Comparison of ENCODE assay signal across 26 mouse cellular contexts in the genomic region with DNA sequence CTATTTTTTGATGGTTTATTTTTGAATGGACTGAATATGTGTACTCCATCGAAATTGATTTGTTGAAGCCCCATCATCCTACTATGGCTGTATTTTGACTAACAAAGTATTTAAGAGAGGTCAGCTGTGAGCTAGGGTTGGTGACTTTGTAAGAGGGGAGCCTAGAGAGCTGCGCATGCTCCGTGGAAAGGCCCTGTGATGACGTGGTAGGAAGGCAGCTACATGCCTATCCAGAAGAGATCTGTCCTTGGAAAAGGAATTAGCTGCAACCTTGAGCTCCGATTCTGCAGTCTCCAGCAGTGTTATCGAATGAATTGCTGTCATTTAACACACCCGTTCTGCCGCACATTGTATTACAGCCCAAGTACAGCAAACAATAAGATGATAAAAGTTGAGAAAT.
DNase-seq lines count a peak whose midpoint lies in the region; ATAC-seq lines count a peak whose summit lies in the region.
"Had no signal": no experiment of that assay in that cellular context is flagged by ENCODE, and none has a peak within 500 bp of the region (broad histone marks: within the 10 kb centered on the region; RNA-seq: fewer than 3 reads in every experiment).

No protein-coding gene starts in this region.

- no peak for ATAC-seq in midbrain, embryonic 16.5 days
- ATAC-seq: forebrain, embryonic 14.5 days; hindbrain, embryonic 16.5 days; intestine, embryonic 15.5 days; Patski had no signal

- no peaks in the 10 kb centered on the region for H3K27me3 ChIP-seq in midbrain, embryonic 16.5 days (ENCODE audit: control insufficient read depth, insufficient read depth, low read depth, low read length)
- H3K27me3 ChIP-seq: CH12.LX; embryonic facial prominence, embryonic 12.5 days; embryonic facial prominence, embryonic 15.5 days; heart, embryonic 12.5 days; heart, embryonic 15.5 days; hindbrain, embryonic 13.5 days; intestine, embryonic 15.5 days; Patski had no signal

- H3K27ac ChIP-seq in midbrain, embryonic 16.5 days (ENCODE audit: low read length), result no peak overlapping the region
- H3K27ac ChIP-seq: embryonic facial prominence, embryonic 12.5 days; embryonic facial prominence, embryonic 15.5 days; heart, embryonic 15.5 days; hindbrain, embryonic 10.5 days; hindbrain, embryonic 13.5 days; intestine, embryonic 15.5 days had no signal

- no peaks in the 10 kb centered on the region for H3K36me3 ChIP-seq in midbrain, embryonic 16.5 days (ENCODE audit: control insufficient read depth, insufficient read depth, low read length)
- H3K36me3 ChIP-seq: embryonic facial prominence, embryonic 12.5 days; embryonic facial prominence, embryonic 15.5 days; G1E; heart, embryonic 12.5 days; heart, embryonic 15.5 days; hindbrain, embryonic 10.5 days; hindbrain, embryonic 13.5 days; intestine, embryonic 15.5 days had no signal

- DNase-seq in adrenal gland, adult (ENCODE audit: inconsistent age in 2 of 2, low spot score in 1 of 2), result peak; percentile 56 to 67
- no peak for DNase-seq in adrenal gland, postnatal 4 days (ENCODE audit: low spot score in 2 of 2)
- DNase-seq in adrenal gland, adult 18-20 months (ENCODE audit: low spot score in 2 of 2), result peak; percentile 8 to 23
- peak; percentile 36 for DNase-seq in adrenal gland, postnatal 10 days
- DNase-seq in adrenal gland, postnatal 36 days, result peak; percentile 50 to 69
- no peak for DNase-seq in cerebellum, adult 9-11 months
- DNase-seq: cerebellum, adult 18-20 months; cerebellum, adult 9-10 months; cerebellum, postnatal 25 days; gastrocnemius, postnatal 25 days; heart, postnatal 10 days; heart, postnatal 36 days; kidney, adult 18-20 months had no signal

- no peak overlapping the region for H3K4me3 ChIP-seq in midbrain, embryonic 16.5 days (ENCODE audit: low read depth, low read length)
- H3K4me3 ChIP-seq: embryonic facial prominence, embryonic 12.5 days; embryonic facial prominence, embryonic 15.5 days; heart, embryonic 12.5 days; heart, embryonic 15.5 days; hindbrain, embryonic 10.5 days; hindbrain, embryonic 13.5 days; intestine, embryonic 15.5 days had no signal

- H3K9ac ChIP-seq in midbrain, embryonic 16.5 days (ENCODE audit: low read depth, low read length), result no peak overlapping the region
- H3K9ac ChIP-seq: embryonic facial prominence, embryonic 12.5 days; embryonic facial prominence, embryonic 15.5 days; heart, embryonic 12.5 days; heart, embryonic 15.5 days; hindbrain, embryonic 13.5 days; intestine, embryonic 15.5 days had no signal

- no peak overlapping the region for H3K4me2 ChIP-seq in midbrain, embryonic 16.5 days (ENCODE audit: low read length)
- H3K4me2 ChIP-seq: embryonic facial prominence, embryonic 12.5 days; embryonic facial prominence, embryonic 15.5 days; heart, embryonic 12.5 days; heart, embryonic 15.5 days; hindbrain, embryonic 13.5 days; intestine, embryonic 15.5 days had no signal

- 86% methylated on average over 8 of the region's 8 CpGs for WGBS in midbrain, embryonic 16.5 days

- no peaks in the 10 kb centered on the region for H3K9me3 ChIP-seq in midbrain, embryonic 16.5 days (replicated peaks; ENCODE audit: control insufficient read depth, low read length, poor library complexity, severe bottlenecking)
- H3K9me3 ChIP-seq: embryonic facial prominence, embryonic 12.5 days; embryonic facial prominence, embryonic 15.5 days; heart, embryonic 12.5 days; heart, embryonic 15.5 days; hindbrain, embryonic 10.5 days; hindbrain, embryonic 13.5 days; intestine, embryonic 15.5 days had no signal

- no peaks in the 10 kb centered on the region for H3K4me1 ChIP-seq in midbrain, embryonic 16.5 days (ENCODE audit: control insufficient read depth, insufficient read depth, low read length)
- H3K4me1 ChIP-seq: heart, embryonic 12.5 days; hindbrain, embryonic 10.5 days; hindbrain, embryonic 13.5 days; intestine, embryonic 15.5 days had no signal

Comparison
In these comparisons a context has a peak if more than half of its experiments do, and no peak if none do; other contexts are left out.
1. DNase-seq: peak in adrenal gland, adult (2 of 2), adrenal gland, adult 18-20 months (2 of 2), adrenal gland, postnatal 10 days (single experiment) and adrenal gland, postnatal 36 days (2 of 2); none in adrenal gland, postnatal 4 days (0 of 2) and cerebellum, adult 9-11 months (single experiment).